Mouse (Mus musculus) effector memory CD4-positive, alpha-beta T cell, adult 5 months (primary cell): ENCODE results near the gene Foxp2. TPM values are rescaled to one million over a fixed set of nuclear protein-coding genes. Genes with fewer than 3 reads are reported as not detected.

Source experiments
- polyA plus RNA-seq: library from polyadenylated mRNA; unstranded; fragments of 100-300 nt; shearing (Covaris generic); gene quantifications from one replicate; pipeline ENCODE4 v1.2.1, GENCODE M21; 2017

The Foxp2 gene
- 0.60 TPM for polyA plus RNA-seq

DNA sequence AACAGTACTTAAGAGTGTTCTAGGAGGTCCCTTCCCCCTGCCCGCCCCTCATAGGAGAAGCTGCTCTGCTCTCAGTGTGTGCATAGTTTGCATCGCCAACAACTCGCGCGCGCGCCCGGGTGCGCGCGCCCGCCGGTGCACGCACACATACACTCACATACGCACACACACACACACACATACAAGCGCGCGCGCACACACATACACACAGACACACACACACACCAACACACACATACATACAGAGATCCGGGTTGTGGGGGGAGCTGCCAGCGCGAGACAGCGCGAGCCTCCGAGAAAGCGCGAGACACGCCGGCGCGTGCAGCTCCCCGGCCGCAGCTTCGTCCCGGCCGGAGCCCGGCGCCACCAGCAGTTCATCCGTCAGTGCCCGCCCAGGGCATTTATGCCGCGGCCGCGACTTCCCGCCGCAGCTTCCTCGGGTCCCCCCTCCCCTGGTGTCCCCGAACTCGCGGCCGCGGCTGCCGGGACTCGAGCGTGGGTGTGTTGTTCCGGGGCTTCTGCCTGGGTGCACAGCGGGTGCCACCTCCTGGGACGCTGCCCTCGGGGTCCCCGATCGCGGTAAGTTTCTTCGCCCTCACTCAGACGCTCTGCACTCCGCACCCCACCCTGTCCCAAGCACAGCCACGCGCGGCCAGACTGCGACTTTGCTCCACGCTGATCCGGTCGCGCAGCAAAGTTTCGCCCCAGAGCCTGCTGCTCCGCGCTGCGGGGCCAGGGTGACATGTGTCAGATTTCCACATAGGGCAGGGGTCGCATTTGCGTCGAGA is at the start of gene Foxp2:
Gene Foxp2, plus strand, starts transcription at position 167 of the 788 bp plus-strand sequence.

Other genes with a start within 250 kb of the Foxp2 start
- gene Ppp1r3a, start 146.1 kb upstream of the Foxp2 start, polyA plus RNA-seq, result not detected